Mouse (Mus musculus): ENCODE measurements around the gene Ppp1r26. TPM values are rescaled to one million over a fixed set of nuclear protein-coding genes. Genes with fewer than 3 reads are reported as not detected.
A peak's percentile ranks its signal among the peaks of the same experiment; 100 is the strongest.
"Not testable (repeated sequence)": the region's sequence is repeated elsewhere in the genome, so short reads cannot be mapped to it uniquely, and the experiment has no call there.

Ppp1r26 gene
- polyA plus RNA-seq, 1 experiment from 2014 or later: 5.0 TPM

- Histone ChIP-seq H3K9me3 (no peaks in the 10 kb centered on the region), H3K27me3 (replicated peaks; ENCODE audit: low read depth, poor library complexity, severe bottlenecking) (no peaks in the 10 kb centered on the region), H3K4me1 (no peaks in the 10 kb centered on the region), H3K27ac (replicated peaks) (no peak overlapping the region), H3K36me3 (replicated peaks) (peaks cover 40% of the 10 kb centered on the region), H3K4me3 (no peak overlapping the region)
- 90% methylated on average over 6 of the region's 6 CpGs for WGBS
- DNase-seq (ENCODE audit: low spot score): no peak
These were observed 6.9 kb downstream of the Ppp1r26 start for GRCm38 (mm10) chr2:28453539-28453938.

DNA sequence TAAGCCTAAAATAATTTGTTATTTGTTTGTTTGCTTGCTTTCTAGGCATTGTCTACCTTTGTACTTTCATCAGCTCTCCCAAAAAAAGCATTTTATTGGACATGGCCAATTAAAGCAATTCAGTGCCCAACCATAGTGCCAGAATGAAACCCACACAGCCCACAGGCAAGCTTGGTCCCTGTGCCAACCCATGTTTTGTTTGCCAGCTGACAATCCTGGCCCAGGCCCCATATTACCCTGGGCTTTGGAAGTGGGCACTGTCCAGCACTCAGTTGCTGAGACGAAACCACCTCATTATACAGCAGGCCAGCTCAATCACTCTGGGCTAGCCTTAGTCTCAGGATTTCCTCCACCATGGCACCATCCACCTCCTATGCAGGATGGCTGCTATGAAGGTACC, 10.0 kb downstream of the Ppp1r26 start:
- no peak overlapping the region for H3K4me3 ChIP-seq
- peaks cover 22% of the 10 kb centered on the region for H3K36me3 ChIP-seq (replicated peaks)
- WGBS: 73% methylated on average over 1 of the region's 1 CpGs
- no peak for DNase-seq (ENCODE audit: low spot score)
- no peaks in the 10 kb centered on the region for H3K9me3 ChIP-seq
- H3K27ac ChIP-seq (replicated peaks): no peak overlapping the region
- no peaks in the 10 kb centered on the region for H3K4me1 ChIP-seq
- no peaks in the 10 kb centered on the region for H3K27me3 ChIP-seq (replicated peaks; ENCODE audit: low read depth, poor library complexity, severe bottlenecking)

DNA sequence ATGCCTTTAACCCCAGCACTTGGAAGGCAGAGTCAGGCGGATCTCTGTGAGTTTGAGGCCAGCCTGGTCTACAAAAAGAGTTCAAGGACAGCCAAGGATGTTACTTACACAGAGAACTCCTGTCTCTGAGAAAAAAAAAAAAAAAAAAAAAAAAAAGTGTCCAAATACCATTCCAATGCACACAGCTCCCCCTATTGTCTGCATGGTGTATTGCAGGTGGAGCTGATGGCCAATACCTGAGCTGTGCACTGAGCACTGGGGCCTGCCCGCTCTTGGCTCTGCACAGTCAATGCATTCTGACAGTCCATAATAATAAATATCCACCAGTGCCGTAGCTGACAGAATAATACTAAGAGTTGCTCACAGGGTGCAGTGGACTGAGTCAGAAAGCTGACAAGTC, 17.3 kb downstream of the Ppp1r26 start:
- peak; percentile 66 for DNase-seq (ENCODE audit: low spot score)
- H3K9me3 ChIP-seq: no peaks in the 10 kb centered on the region
- peaks cover 24% of the 10 kb centered on the region for H3K4me1 ChIP-seq
- 35% methylated on average over 3 of the region's 3 CpGs for WGBS
- peaks cover 21% of the 10 kb centered on the region for H3K27me3 ChIP-seq (replicated peaks; ENCODE audit: low read depth, poor library complexity, severe bottlenecking)
- H3K27ac ChIP-seq (replicated peaks): no peak overlapping the region
- no peak overlapping the region for H3K4me3 ChIP-seq
- peaks cover 3% of the 10 kb centered on the region for H3K36me3 ChIP-seq (replicated peaks)

DNA sequence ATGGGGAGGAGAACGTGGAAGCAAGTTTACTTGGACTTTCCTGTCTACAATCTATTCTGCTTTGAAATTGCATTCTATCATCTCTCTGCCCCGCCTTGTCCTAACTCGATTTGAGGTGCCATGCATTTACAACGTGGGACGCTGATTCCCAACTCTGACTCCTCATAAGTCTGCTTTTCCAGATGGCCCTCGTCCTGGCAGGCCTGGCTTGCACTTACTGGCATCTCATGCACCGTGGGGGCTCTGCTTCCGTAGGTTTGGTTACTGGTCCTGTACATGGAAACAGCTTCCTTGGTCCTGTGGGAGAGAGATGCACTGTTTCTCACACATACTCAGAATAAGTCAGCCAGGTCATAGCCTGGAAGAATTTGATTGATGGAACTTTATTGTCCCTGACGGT, 18.3 kb downstream of the Ppp1r26 start:
- 84% methylated on average over 9 of the region's 9 CpGs for WGBS
- H3K27ac ChIP-seq (replicated peaks): no peak overlapping the region

DNA sequence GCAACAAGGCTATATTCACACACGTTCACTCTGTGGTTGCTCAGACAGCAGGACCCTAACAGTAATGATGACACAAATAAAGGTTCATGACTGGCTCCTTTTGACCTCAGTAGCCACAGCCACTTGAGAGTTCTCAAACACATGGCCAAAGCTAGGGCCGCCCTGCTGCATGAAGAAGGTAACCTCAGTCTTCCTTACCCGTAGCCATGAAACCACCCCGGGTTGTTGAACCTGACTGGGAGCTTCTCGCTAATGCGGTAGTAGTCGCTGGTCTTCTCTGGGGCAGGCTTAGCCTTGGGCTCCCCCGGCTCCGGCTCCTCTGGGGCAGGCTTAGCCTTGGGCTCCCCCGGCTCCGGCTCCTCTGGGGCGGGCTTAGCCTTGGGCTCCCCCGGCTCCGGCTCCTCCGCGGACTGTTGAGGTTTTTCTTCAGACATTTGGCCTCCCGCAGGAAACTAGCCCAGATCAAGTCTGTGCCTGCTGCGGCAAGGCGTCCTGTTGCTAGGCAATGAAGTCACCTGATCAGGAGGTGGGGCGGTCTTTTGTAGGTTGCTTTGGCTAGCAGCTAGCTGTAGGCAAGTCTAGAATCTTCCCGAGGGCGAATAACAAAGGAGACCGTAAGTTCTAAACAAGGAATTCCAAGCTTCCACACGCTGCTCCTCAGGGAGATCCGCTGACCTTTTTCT, 19.4 kb downstream of the Ppp1r26 start, which contains the start of gene 1700007K13Rik:
1700007K13Rik (minus strand) TSS at position 497 of the 683 bp plus-strand sequence.
- WGBS: 5% methylated on average over 25 of the region's 25 CpGs
- H3K27ac ChIP-seq (replicated peaks): peak within 1 kb of the TSS; percentile 68

More for the DNA sequence above, 18.3 kb downstream of the Ppp1r26 start:
- no peaks in the 10 kb centered on the region for H3K9me3 ChIP-seq
- no peak for DNase-seq (ENCODE audit: low spot score)
- H3K27me3 ChIP-seq (replicated peaks; ENCODE audit: low read depth, poor library complexity, severe bottlenecking): peaks cover 21% of the 10 kb centered on the region
- H3K36me3 ChIP-seq (replicated peaks): peaks cover 13% of the 10 kb centered on the region
- H3K4me1 ChIP-seq: peaks cover 27% of the 10 kb centered on the region
- no peak overlapping the region for H3K4me3 ChIP-seq

GRCm38 (mm10) chr2:28467860-28468485, 21.4 kb downstream of the Ppp1r26 start, which contains the start of gene Mrps2:
Gene Mrps2, plus strand, starts transcription at chr2:28468066.
- DNase-seq (ENCODE audit: low spot score): peak; percentile 94
- H3K36me3 ChIP-seq (replicated peaks): peaks cover 43% of the 10 kb centered on the region
- H3K4me3 ChIP-seq: peak within 1 kb of the TSS; percentile 97
- peaks cover 27% of the 10 kb centered on the region for H3K4me1 ChIP-seq
- peak within 1 kb of the TSS; percentile 93 for H3K27ac ChIP-seq (replicated peaks)
- H3K9me3 ChIP-seq: peaks cover under 1% of the 10 kb centered on the region; the same call in 1 of the 2 replicates
- under 1% methylated on average over 52 of the region's 52 CpGs for WGBS
- H3K27me3 ChIP-seq (replicated peaks; ENCODE audit: low read depth, poor library complexity, severe bottlenecking): peaks cover 21% of the 10 kb centered on the region

More for the DNA sequence above, 19.4 kb downstream of the Ppp1r26 start, which contains the start of gene 1700007K13Rik:
- peak; percentile 84 for DNase-seq (ENCODE audit: low spot score)
- peak within 1 kb of the TSS; percentile 57 for H3K4me3 ChIP-seq
- peaks cover 27% of the 10 kb centered on the region for H3K4me1 ChIP-seq
- H3K36me3 ChIP-seq (replicated peaks): peaks cover 23% of the 10 kb centered on the region
- no peaks in the 10 kb centered on the region for H3K9me3 ChIP-seq
- peaks cover 21% of the 10 kb centered on the region for H3K27me3 ChIP-seq (replicated peaks; ENCODE audit: low read depth, poor library complexity, severe bottlenecking)

DNA sequence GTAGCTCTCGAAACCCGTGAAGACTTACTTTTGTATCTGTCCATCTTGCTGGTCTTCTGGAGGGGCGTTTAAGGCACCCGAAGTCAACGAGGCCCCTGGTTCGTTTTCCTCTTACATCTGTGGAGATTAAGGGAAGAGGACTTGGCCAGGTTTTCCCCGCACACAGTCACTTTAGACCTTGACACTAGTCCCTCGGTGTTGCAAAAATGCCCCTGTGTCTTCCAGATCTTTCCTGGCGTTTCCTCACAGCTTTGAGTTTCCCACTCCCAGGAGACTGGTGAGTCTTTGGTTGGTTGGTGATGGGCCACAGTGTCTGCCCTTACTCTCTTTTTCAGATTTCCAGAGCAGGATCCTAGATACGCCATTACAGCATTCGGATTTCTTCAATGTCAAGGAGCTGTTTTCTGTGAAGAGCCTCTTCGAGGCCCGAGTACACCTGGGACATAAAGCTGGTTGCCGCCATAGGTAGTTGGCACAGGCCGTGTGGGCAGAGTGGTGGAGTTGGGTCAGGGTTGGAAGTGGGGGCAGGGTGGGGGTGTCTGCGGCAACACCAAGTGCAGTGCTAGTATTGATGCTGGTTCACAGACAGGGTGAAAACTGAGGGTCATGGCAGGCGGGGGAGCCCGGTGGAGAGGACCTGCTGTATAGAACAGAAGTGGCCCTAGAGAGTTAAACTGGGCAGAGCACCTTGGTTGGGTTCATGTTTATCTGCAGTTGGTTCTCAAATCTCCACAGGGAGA, 22.1 kb downstream of the Ppp1r26 start:
- Histone ChIP-seq H3K4me1 (peaks cover 27% of the 10 kb centered on the region), H3K4me3 (peak overlapping the region; percentile 97), H3K36me3 (replicated peaks) (peaks cover 49% of the 10 kb centered on the region), H3K27me3 (replicated peaks; ENCODE audit: low read depth, poor library complexity, severe bottlenecking) (peaks cover 21% of the 10 kb centered on the region), H3K9me3 (peaks cover 3% of the 10 kb centered on the region; the same call in 1 of the 2 replicates), H3K27ac (replicated peaks) (peak overlapping the region; percentile 93)
- 57% methylated on average over 18 of the region's 18 CpGs for WGBS
- no peak for DNase-seq (ENCODE audit: low spot score)

DNA sequence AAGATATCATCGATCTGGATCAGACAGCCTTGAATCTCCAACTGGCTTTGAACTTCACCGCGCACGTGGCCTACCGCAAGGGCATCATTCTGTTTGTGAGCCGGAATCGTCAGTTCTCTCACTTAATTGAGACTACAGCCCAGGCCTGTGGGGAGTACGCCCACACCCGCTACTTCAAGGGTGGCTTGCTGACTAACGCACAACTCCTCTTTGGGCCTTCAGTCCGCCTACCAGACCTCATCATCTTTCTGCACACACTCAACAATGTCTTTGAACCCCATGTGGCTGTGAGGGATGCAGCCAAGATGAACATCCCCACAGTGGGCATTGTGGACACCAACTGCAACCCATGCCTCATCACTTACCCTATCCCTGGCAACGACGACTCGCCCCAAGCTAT, 22.9 kb downstream of the Ppp1r26 start:
- Histone ChIP-seq H3K27ac (replicated peaks) (no peak overlapping the region), H3K4me3 (peak overlapping the region; percentile 97; the same call in 1 of the 2 replicates), H3K36me3 (replicated peaks) (peaks cover 49% of the 10 kb centered on the region), H3K27me3 (replicated peaks; ENCODE audit: low read depth, poor library complexity, severe bottlenecking) (peaks cover 16% of the 10 kb centered on the region), H3K9me3 (peaks cover 3% of the 10 kb centered on the region; the same call in 1 of the 2 replicates), H3K4me1 (peaks cover 27% of the 10 kb centered on the region)
- 98% methylated on average over 14 of the region's 14 CpGs for WGBS
- DNase-seq (ENCODE audit: low spot score): no peak

DNA sequence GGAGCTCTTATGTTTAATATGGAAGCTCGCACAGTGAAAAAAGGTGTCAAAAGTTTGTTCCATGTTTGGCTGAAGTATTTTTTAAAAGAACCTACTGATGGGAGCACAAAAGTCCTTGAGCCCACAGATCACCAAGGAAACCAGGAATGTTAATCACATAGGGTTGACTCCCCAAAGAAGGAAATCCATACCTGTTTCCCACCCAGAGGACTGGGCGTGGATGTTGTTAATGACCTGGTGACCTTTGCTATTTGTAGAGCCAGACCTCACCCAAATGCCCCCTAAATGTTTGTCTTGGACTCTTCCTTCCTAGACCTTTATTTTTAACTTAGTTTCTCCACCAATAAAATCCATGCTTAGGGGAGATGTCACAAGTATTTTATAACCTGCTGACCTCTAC, 24.0 kb downstream of the Ppp1r26 start:
- 88% methylated on average over 2 of the region's 2 CpGs for WGBS
- peaks cover 3% of the 10 kb centered on the region; the same call in 1 of the 2 replicates for H3K9me3 ChIP-seq
- no peak overlapping the region for H3K27ac ChIP-seq (replicated peaks)
- peaks cover 26% of the 10 kb centered on the region for H3K4me1 ChIP-seq
- H3K36me3 ChIP-seq (replicated peaks): peaks cover 49% of the 10 kb centered on the region
- no peak overlapping the region for H3K4me3 ChIP-seq
- peaks cover 5% of the 10 kb centered on the region for H3K27me3 ChIP-seq (replicated peaks; ENCODE audit: low read depth, poor library complexity, severe bottlenecking)
- no peak for DNase-seq (ENCODE audit: low spot score)

DNA sequence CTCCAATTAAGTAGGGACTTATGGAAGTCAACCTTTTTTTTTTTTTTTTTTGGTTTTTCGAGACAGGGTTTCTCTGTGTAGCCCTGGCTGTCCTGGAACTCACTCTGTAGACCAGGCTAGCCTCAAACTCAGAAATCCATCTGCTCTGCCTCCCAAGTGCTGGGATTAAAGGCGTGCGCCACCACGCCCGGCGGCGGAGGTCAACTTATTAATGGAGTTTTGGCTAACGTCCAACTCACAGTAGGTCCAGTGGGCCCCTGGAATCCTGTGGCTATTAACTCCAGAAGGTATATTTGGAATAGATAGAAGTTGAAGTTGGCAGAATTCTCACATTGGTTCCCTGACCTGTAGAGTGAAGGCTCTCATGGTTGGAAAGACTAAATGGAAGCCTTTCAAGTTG, 25.4 kb downstream of the Ppp1r26 start:
- peaks cover 49% of the 10 kb centered on the region for H3K36me3 ChIP-seq (replicated peaks)
- H3K4me1 ChIP-seq: peaks cover 15% of the 10 kb centered on the region
- not testable (repeated sequence) for H3K27me3 ChIP-seq (replicated peaks; ENCODE audit: low read depth, poor library complexity, severe bottlenecking); DNase-seq (ENCODE audit: low spot score); H3K9me3 ChIP-seq; H3K27ac ChIP-seq (replicated peaks); H3K4me3 ChIP-seq
- 90% methylated on average over 8 of the region's 8 CpGs for WGBS

DNA sequence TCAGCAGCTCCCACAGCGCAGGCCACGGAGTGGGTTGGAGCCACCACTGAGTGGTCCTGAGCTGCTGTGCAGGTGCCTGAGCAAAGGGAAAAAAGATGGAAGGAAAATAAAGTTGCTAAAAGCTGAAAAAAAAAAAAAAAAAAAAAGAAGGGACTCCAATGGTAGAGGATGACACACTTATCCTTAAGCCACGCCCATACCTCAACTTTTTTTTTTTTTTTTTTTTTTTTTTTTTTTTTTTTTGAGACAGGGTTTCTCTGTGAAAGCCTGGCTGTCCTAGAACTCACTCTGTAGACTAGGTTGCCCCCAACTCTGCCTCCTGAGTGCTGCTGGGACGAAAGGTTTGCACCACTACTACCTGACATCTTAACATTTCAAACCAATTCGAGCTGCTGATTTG, 31.4 kb downstream of the Ppp1r26 start:
- not testable (repeated sequence) for H3K27me3 ChIP-seq (replicated peaks; ENCODE audit: low read depth, poor library complexity, severe bottlenecking); H3K36me3 ChIP-seq (replicated peaks); H3K4me3 ChIP-seq; H3K4me1 ChIP-seq; H3K9me3 ChIP-seq; DNase-seq (ENCODE audit: low spot score); H3K27ac ChIP-seq (replicated peaks)
- WGBS: 87% methylated on average over 5 of the region's 5 CpGs

All from embryonic facial prominence, embryonic 10.5 days (tissue).